Mouse (Mus musculus): ENCODE measurements around the gene Enpp3. TPM values are rescaled to one million over a fixed set of nuclear protein-coding genes. Genes with fewer than 3 reads are reported as not detected.
"Not testable (repeated sequence)": the region's sequence is repeated elsewhere in the genome, so short reads cannot be mapped to it uniquely, and the experiment has no call there.

Enpp3 gene
- polyA plus RNA-seq, 1 experiment from 2014 or later: 4.1 TPM

DNA sequence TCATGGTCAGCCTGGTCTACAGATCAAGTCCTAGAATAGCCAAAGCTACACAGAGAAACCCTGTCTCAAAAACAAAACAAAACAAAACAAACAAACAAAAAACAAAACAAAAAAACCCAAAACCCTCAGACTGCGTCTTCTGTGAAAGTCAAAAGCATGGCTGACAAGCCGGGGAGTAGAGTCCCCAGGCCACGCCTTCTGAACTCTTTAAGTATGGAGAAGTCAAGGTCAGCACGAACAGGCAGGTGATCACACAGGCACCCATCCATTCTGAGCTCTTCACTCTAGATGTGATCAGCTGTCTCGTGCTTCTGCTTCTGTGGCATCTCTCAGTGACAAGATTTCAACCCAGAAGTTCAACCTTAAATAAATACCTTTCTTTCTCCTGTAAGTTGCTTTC, 35.9 kb downstream of the Enpp3 start:
- WGBS: 88% methylated on average over 5 of the region's 5 CpGs
- H3K4me3 ChIP-seq (replicated peaks; ENCODE audit: low read depth, low read length): no peak overlapping the region

DNA sequence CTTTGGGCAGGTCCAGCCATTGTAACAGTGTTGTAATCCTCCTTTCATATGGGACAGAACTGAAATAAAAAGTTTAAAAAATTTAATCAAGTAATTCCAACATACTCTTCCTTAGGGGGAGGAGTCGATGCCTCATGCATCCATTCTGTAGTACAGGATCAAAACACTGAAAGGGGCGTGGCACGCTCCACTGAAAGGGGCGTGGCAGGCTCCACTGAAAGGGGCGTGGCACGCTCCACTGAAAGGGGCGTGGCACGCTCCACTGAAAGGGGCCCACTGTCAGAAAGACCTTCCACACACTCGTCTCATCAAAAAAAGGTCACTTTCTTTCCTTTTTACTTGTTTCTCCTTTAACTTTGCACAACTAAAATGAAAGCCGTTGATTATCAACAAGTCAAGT, 36.7 kb downstream of the Enpp3 start:
- H3K9me3 ChIP-seq (ENCODE audit: control insufficient read depth, low read length): no peaks in the 10 kb centered on the region; the same call in 1 of the 2 replicates
- ATAC-seq (ENCODE audit: low FRiP score, low TSS enrichment) (no peak), DNase-seq (no peak)
- H3K4me2 ChIP-seq (ENCODE audit: low read length): no peak overlapping the region
- no peaks in the 10 kb centered on the region for H3K4me1 ChIP-seq (ENCODE audit: control insufficient read depth, insufficient read depth, low read length)
- H3K27ac ChIP-seq (replicated peaks; ENCODE audit: low read depth, low read length): no peak overlapping the region
- 88% methylated on average over 10 of the region's 10 CpGs for WGBS
- H3K4me3 ChIP-seq (replicated peaks; ENCODE audit: low read depth, low read length): no peak overlapping the region
- H3K36me3 ChIP-seq (ENCODE audit: control insufficient read depth, insufficient read depth, low read length): no peaks in the 10 kb centered on the region
- no peak overlapping the region for H3K9ac ChIP-seq (replicated peaks; ENCODE audit: low read length)
- no peaks in the 10 kb centered on the region for H3K27me3 ChIP-seq (ENCODE audit: control insufficient read depth, insufficient read depth, low read length)

More for the DNA sequence above, 35.9 kb downstream of the Enpp3 start:
- no peak overlapping the region for H3K27ac ChIP-seq (replicated peaks; ENCODE audit: low read depth, low read length)
- no peaks in the 10 kb centered on the region for H3K27me3 ChIP-seq (ENCODE audit: control insufficient read depth, insufficient read depth, low read length)
- H3K9me3 ChIP-seq (ENCODE audit: control insufficient read depth, low read length): no peaks in the 10 kb centered on the region; the same call in 1 of the 2 replicates
- DNase-seq (no peak), ATAC-seq (ENCODE audit: low FRiP score, low TSS enrichment) (no peak)
- H3K36me3 ChIP-seq (ENCODE audit: control insufficient read depth, insufficient read depth, low read length): no peaks in the 10 kb centered on the region
- no peaks in the 10 kb centered on the region for H3K4me1 ChIP-seq (ENCODE audit: control insufficient read depth, insufficient read depth, low read length)
- H3K4me2 ChIP-seq (ENCODE audit: low read length): no peak overlapping the region
- no peak overlapping the region for H3K9ac ChIP-seq (replicated peaks; ENCODE audit: low read length)

DNA sequence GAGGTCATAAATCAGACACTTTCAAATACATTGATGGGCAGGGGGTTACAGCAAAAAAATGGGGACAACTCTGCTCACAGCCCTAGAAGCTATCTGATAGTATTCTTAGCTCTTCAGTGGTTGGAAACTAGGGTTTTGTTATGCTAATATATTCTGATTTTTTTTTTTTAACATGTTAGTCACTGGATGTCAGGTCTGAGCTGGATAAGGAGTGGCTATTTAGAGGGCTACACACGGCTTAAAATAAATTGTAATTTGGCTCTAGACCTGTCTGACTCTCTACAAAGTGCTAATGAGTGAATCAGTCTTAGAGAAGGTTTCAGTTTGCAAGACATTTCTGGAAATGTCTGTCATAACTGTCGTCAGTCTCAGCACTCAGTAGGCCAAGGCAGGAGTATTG, 37.5 kb downstream of the Enpp3 start:
- no peak for ATAC-seq (ENCODE audit: low FRiP score, low TSS enrichment)
- Histone ChIP-seq H3K4me1 (ENCODE audit: control insufficient read depth, insufficient read depth, low read length) (no peaks in the 10 kb centered on the region), H3K9ac (replicated peaks; ENCODE audit: low read length) (no peak overlapping the region), H3K36me3 (ENCODE audit: control insufficient read depth, insufficient read depth, low read length) (no peaks in the 10 kb centered on the region), H3K4me2 (ENCODE audit: low read length) (no peak overlapping the region), H3K27ac (replicated peaks; ENCODE audit: low read depth, low read length) (no peak overlapping the region), H3K4me3 (replicated peaks; ENCODE audit: low read depth, low read length) (no peak overlapping the region), H3K9me3 (ENCODE audit: control insufficient read depth, low read length) (no peaks in the 10 kb centered on the region; the same call in 1 of the 2 replicates), H3K27me3 (ENCODE audit: control insufficient read depth, insufficient read depth, low read length) (no peaks in the 10 kb centered on the region)
- WGBS: 72% methylated on average over 2 of the region's 2 CpGs
- no peak for DNase-seq

DNA sequence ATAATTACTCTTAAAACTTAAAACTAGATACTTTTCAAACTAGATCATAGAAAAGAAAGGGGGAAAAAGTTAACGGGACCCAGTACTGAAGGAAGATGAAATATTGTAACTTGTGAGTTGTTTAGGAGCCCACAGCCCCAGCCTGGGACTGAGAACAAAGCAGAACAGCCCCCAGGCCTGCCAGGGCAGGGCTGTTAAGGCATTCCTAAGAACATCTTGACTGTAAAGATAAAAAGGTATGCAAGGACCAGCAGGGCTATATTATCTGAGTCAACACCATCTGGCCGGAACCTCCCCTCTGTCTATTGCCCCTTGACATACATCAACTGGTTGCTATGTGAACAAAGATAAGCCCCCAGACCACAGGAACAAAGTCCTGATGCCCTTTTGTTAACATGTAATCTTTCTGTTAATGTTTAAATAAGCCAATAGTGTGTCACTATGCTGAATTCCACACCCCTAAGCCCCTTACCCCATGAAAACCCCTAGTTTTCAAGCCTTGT, 39.8 kb downstream of the Enpp3 start:
- 97% methylated on average over 2 of the region's 2 CpGs for WGBS
- not testable (repeated sequence) for H3K9me3 ChIP-seq (ENCODE audit: control insufficient read depth, low read length); H3K4me3 ChIP-seq (replicated peaks; ENCODE audit: low read depth, low read length); H3K4me2 ChIP-seq (ENCODE audit: low read length); H3K4me1 ChIP-seq (ENCODE audit: control insufficient read depth, insufficient read depth, low read length); ATAC-seq (ENCODE audit: low FRiP score, low TSS enrichment); H3K36me3 ChIP-seq (ENCODE audit: control insufficient read depth, insufficient read depth, low read length); H3K27ac ChIP-seq (replicated peaks; ENCODE audit: low read depth, low read length); H3K27me3 ChIP-seq (ENCODE audit: control insufficient read depth, insufficient read depth, low read length); H3K9ac ChIP-seq (replicated peaks; ENCODE audit: low read length); DNase-seq

DNA sequence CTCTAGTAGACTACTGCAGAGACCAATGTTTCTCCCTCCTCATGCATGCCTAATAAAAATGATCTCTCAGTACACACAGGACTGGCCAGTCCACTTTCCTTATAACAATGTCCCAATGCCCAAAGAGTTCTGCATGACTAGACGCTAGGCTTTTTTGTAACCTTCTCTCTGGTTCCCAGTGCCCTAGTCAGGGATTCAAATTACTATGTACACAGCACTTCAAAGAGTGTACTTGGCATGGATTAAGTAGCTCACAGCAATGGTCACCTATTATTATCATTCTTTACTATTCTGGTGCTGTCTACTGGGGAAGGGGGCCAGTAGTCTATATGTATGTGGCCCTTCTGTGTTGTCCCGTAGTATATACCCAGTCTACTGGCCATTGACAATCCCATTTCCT, 40.8 kb downstream of the Enpp3 start:
- Histone ChIP-seq H3K27ac (replicated peaks; ENCODE audit: low read depth, low read length) (no peak overlapping the region), H3K4me3 (replicated peaks; ENCODE audit: low read depth, low read length) (no peak overlapping the region), H3K9me3 (ENCODE audit: control insufficient read depth, low read length) (no peaks in the 10 kb centered on the region; the same call in 1 of the 2 replicates), H3K9ac (replicated peaks; ENCODE audit: low read length) (no peak overlapping the region), H3K36me3 (ENCODE audit: control insufficient read depth, insufficient read depth, low read length) (no peaks in the 10 kb centered on the region), H3K4me1 (ENCODE audit: control insufficient read depth, insufficient read depth, low read length) (no peaks in the 10 kb centered on the region), H3K4me2 (ENCODE audit: low read length) (no peak overlapping the region), H3K27me3 (ENCODE audit: control insufficient read depth, insufficient read depth, low read length) (no peaks in the 10 kb centered on the region)
- ATAC-seq (ENCODE audit: low FRiP score, low TSS enrichment) (no peak), DNase-seq (no peak)
- WGBS: 88% methylated on average over 2 of the region's 2 CpGs

DNA sequence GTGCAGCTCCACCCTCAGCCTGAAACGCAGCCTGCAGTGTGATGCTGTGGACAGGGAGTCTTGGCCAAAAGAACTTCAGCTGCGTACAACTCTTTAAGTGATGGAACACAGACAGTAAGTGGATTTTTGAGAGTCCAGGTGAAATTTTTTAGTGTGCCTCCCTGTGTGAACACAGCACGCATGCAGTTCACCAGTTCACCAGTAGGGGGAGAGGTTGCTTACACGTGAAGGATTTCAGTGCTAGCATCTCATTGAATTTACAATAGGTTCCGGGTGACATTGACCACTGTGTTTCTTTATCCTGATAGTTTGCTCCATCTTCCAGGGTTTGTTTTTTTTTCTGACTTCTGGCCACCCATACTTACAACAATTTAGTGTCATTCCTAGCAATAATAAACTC, 45.4 kb downstream of the Enpp3 start:
- DNase-seq (peak; percentile 78), ATAC-seq (ENCODE audit: low FRiP score, low TSS enrichment) (no peak)
- Histone ChIP-seq H3K4me1 (ENCODE audit: control insufficient read depth, insufficient read depth, low read length) (no peaks in the 10 kb centered on the region), H3K36me3 (ENCODE audit: control insufficient read depth, insufficient read depth, low read length) (no peaks in the 10 kb centered on the region), H3K27me3 (ENCODE audit: control insufficient read depth, insufficient read depth, low read length) (no peaks in the 10 kb centered on the region), H3K9me3 (ENCODE audit: control insufficient read depth, low read length) (0 out of 2 replicates have a peak, but pooled peaks cover 2% of the 10 kb centered on the region), H3K4me3 (replicated peaks; ENCODE audit: low read depth, low read length) (no peak overlapping the region), H3K27ac (replicated peaks; ENCODE audit: low read depth, low read length) (no peak overlapping the region), H3K4me2 (ENCODE audit: low read length) (no peak overlapping the region), H3K9ac (replicated peaks; ENCODE audit: low read length) (no peak overlapping the region)
- 48% methylated on average over 5 of the region's 5 CpGs for WGBS

DNA sequence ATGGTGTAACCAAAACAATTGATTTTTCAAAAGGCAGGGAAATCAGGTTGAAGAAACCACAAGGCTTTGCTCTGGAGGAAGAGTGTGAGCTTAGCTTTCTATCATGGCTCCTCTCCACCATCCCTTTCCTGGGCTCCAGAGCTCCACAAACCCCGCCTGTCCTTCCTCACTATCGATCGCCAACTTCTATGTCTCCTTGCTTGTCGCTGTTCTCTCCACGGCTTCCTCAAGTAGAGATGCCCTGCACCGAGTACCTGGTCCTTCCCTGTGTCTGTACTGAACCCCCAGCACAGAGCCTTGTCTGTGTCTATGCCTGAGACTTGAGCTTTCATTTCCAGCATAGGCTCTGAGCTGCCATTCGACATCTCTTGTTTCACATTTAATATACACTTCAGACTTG, 49.9 kb downstream of the Enpp3 start:
- DNase-seq (no peak), ATAC-seq (ENCODE audit: low FRiP score, low TSS enrichment) (no peak)
- H3K4me2 ChIP-seq (ENCODE audit: low read length): no peak overlapping the region
- H3K27ac ChIP-seq (replicated peaks; ENCODE audit: low read depth, low read length): no peak overlapping the region
- H3K9ac ChIP-seq (replicated peaks; ENCODE audit: low read length): no peak overlapping the region
- H3K9me3 ChIP-seq (ENCODE audit: control insufficient read depth, low read length): 0 out of 2 replicates have a peak, but pooled peaks cover 2% of the 10 kb centered on the region
- H3K27me3 ChIP-seq (ENCODE audit: control insufficient read depth, insufficient read depth, low read length): no peaks in the 10 kb centered on the region
- no peaks in the 10 kb centered on the region for H3K4me1 ChIP-seq (ENCODE audit: control insufficient read depth, insufficient read depth, low read length)
- H3K4me3 ChIP-seq (replicated peaks; ENCODE audit: low read depth, low read length): no peak overlapping the region
- H3K36me3 ChIP-seq (ENCODE audit: control insufficient read depth, insufficient read depth, low read length): no peaks in the 10 kb centered on the region
- WGBS: 94% methylated on average over 7 of the region's 7 CpGs

DNA sequence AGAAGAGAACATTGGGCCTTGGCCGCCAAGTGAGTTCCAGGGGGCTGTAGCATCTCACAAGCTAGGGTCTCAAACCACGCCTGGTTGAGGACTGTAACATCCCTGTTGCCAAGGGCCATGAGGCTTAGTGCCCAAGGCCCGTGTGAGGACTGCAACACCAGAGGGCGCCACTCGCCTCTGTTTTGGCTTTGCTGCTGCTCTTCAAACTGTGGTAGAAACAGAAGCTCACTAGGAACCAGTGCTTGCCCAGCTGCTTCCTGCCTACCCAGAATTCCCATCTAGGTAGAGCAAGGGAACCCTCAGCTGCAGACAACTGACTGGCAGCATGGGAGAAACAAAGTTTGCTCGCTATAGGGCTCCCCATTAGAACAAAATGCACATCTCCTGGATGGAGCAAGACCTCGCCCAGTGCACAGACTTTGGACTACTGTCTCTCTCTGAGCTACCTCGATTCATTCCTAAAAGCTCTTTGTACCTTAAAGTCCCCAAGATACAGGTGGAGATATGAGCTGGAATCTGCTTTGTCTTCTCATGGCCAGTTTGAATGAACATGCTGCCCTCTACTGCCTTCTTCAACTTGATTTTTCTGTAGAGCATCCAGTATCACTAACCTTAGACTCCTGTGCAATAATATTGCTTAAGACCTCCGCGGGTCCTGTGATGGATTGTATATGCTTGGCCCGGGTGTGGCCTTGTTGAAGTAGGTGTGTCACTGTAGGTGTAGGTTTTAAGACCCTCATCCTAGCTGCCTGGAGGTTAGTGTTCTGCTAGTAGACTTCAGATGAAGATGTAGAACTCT, 52.7 kb downstream of the Enpp3 start:
- no peak for DNase-seq
- no peaks in the 10 kb centered on the region for H3K27me3 ChIP-seq (ENCODE audit: control insufficient read depth, insufficient read depth, low read length)
- WGBS: 71% methylated on average over 11 of the region's 11 CpGs
- H3K4me1 ChIP-seq (ENCODE audit: control insufficient read depth, insufficient read depth, low read length): no peaks in the 10 kb centered on the region
- no peak for ATAC-seq (ENCODE audit: low FRiP score, low TSS enrichment)
- H3K27ac ChIP-seq (replicated peaks; ENCODE audit: low read depth, low read length): no peak overlapping the region
- H3K4me3 ChIP-seq (replicated peaks; ENCODE audit: low read depth, low read length): no peak overlapping the region
- no peaks in the 10 kb centered on the region for H3K36me3 ChIP-seq (ENCODE audit: control insufficient read depth, insufficient read depth, low read length)
- H3K9me3 ChIP-seq (ENCODE audit: control insufficient read depth, low read length): no peaks in the 10 kb centered on the region
- H3K4me2 ChIP-seq (ENCODE audit: low read length): no peak overlapping the region
- H3K9ac ChIP-seq (replicated peaks; ENCODE audit: low read length): no peak overlapping the region

DNA sequence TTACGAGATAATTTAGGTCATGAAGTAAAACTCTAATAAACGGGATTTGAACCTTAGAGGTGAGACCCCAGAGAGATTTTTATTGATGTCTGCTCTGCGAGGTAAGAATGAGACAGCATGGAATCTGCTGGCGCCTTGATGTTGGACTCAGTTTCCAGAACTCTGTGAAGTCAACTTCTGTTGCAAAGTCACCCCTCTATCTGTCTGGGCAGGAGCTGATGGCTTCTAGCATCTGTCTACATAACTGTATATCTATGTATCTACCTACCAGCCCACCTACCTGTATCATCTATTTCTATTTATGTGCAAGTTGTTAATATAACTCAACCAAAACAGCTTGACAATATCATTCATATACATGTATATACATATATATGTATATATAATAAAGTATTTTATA, 57.3 kb downstream of the Enpp3 start:
- ATAC-seq (ENCODE audit: low FRiP score, low TSS enrichment) (no peak), DNase-seq (no peak)
- H3K4me2 ChIP-seq (ENCODE audit: low read length): no peak overlapping the region
- 92% methylated on average over 4 of the region's 4 CpGs for WGBS
- H3K9me3 ChIP-seq (ENCODE audit: control insufficient read depth, low read length): no peaks in the 10 kb centered on the region
- no peaks in the 10 kb centered on the region for H3K36me3 ChIP-seq (ENCODE audit: control insufficient read depth, insufficient read depth, low read length)
- H3K9ac ChIP-seq (replicated peaks; ENCODE audit: low read length): no peak overlapping the region
- no peaks in the 10 kb centered on the region for H3K27me3 ChIP-seq (ENCODE audit: control insufficient read depth, insufficient read depth, low read length)
- H3K4me1 ChIP-seq (ENCODE audit: control insufficient read depth, insufficient read depth, low read length): no peaks in the 10 kb centered on the region
- H3K4me3 ChIP-seq (replicated peaks; ENCODE audit: low read depth, low read length): no peak overlapping the region
- no peak overlapping the region for H3K27ac ChIP-seq (replicated peaks; ENCODE audit: low read depth, low read length)

All from midbrain, embryonic 14.5 days (tissue).